Mouse (Mus musculus) kidney, postnatal 10 days (tissue): ENCODE results near the gene Lgr4.
A peak's percentile ranks its signal among the peaks of the same experiment; 100 is the strongest.

ENCODE experiments used
- DNase-seq: peaks from one replicate; pipeline ENCODE4 v3.0.0; 2021; ENCODE audit warnings: mixed read lengths

Lgr4 gene

GRCm38 (mm10) chr2:109984930-109985329, 67.5 kb downstream of the Lgr4 start:
- no peak for DNase-seq

- no peak for DNase-seq
These were observed 68.1 kb downstream of the Lgr4 start for GRCm38 (mm10) chr2:109985560-109985959.

- DNase-seq: no peak
These were observed 68.8 kb downstream of the Lgr4 start for GRCm38 (mm10) chr2:109986036-109986785.

GRCm38 (mm10) chr2:109987946-109988345, 70.5 kb downstream of the Lgr4 start:
- DNase-seq: no peak

- DNase-seq: peak; percentile 35
These were observed 71.7 kb downstream of the Lgr4 start for GRCm38 (mm10) chr2:109989196-109989595.

GRCm38 (mm10) chr2:109989679-109990473, 72.4 kb downstream of the Lgr4 start:
- DNase-seq: no peak

- no peak for DNase-seq
These were observed 74.3 kb downstream of the Lgr4 start for GRCm38 (mm10) chr2:109991754-109992153.

- no peak for DNase-seq
These were observed 75.1 kb downstream of the Lgr4 start for GRCm38 (mm10) chr2:109992448-109993073.

- no peak for DNase-seq
These were observed 76.0 kb downstream of the Lgr4 start for GRCm38 (mm10) chr2:109993404-109993803.

- no peak for DNase-seq
These were observed 77.6 kb downstream of the Lgr4 start for GRCm38 (mm10) chr2:109995061-109995460.

GRCm38 (mm10) chr2:109996411-109996810, 79.0 kb downstream of the Lgr4 start:
- peak; percentile 30 for DNase-seq

GRCm38 (mm10) chr2:110004668-110005067, 87.2 kb downstream of the Lgr4 start:
- DNase-seq: peak; percentile 39

GRCm38 (mm10) chr2:110005164-110005563, 87.7 kb downstream of the Lgr4 start:
- DNase-seq: no peak

GRCm38 (mm10) chr2:110005596-110006239, 88.3 kb downstream of the Lgr4 start:
- no peak for DNase-seq

- no peak for DNase-seq
These were observed 90.2 kb downstream of the Lgr4 start for GRCm38 (mm10) chr2:110007423-110008267.

- DNase-seq: no peak
These were observed 92.0 kb downstream of the Lgr4 start for GRCm38 (mm10) chr2:110009449-110009848.

- DNase-seq: no peak
These were observed 94.8 kb downstream of the Lgr4 start for GRCm38 (mm10) chr2:110012184-110012725.

GRCm38 (mm10) chr2:110017087-110017486, 99.6 kb downstream of the Lgr4 start:
- DNase-seq: no peak

- DNase-seq: peak; percentile 96
These were observed 100.4 kb downstream of the Lgr4 start, which contains the start of gene Ccdc34 for GRCm38 (mm10) chr2:110017616-110018505. Ccdc34 (plus strand) TSS chr2:110017817.

- DNase-seq: no peak
These were observed 102.2 kb downstream of the Lgr4 start for GRCm38 (mm10) chr2:110019656-110020055.

GRCm38 (mm10) chr2:110020430-110020829, 103.0 kb downstream of the Lgr4 start:
- no peak for DNase-seq
